20 mouse cellular contexts compared by ENCODE assay signal in the genomic region with DNA sequence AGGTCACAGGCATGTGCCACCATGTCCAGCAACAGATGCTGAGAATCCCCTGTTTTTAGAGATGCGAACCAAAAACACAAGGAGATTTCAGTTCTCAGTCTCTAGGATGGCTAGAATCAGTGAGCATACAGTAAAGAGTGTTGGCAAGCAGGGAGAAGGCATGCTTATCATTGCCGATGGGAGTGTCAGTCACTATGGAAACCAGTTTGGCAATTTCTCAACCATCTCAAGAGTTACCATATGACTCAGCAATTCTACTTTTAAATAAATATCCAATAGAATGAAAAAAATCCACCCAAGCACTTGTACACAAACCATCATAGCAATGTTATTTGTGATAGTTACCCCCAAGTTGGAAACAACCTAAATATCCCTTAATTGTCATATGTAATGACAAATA. TPM values are rescaled to one million over a fixed set of nuclear protein-coding genes. Genes with fewer than 3 reads are reported as not detected.
A peak's percentile ranks its signal among the peaks of the same experiment; 100 is the strongest.
DNase-seq lines count a peak whose midpoint lies in the region; ATAC-seq and TF ChIP-seq lines count a peak whose summit lies in the region.
"Had no signal": no experiment of that assay in that cellular context is flagged by ENCODE, and none has a peak within 500 bp of the region (broad histone marks: within the 10 kb centered on the region; RNA-seq: fewer than 3 reads in every experiment).

No protein-coding gene starts in this region.

- no peaks in the 10 kb centered on the region for H3K27me3 ChIP-seq in hindbrain, postnatal 0 days (ENCODE audit: insufficient read depth, low read length)
- H3K27me3 ChIP-seq in hindbrain, embryonic 13.5 days: no peaks in the 10 kb centered on the region
- H3K27me3 ChIP-seq: embryonic facial prominence, embryonic 15.5 days; hindbrain, embryonic 12.5 days; liver, embryonic 13.5 days; neural tube, embryonic 12.5 days had no signal

- WGBS in hindbrain, postnatal 0 days: 62% methylated on average over 2 of the region's 2 CpGs
- 86% methylated on average over 2 of the region's 2 CpGs for WGBS in hindbrain, embryonic 13.5 days

- TF ChIP-seq CTCF in hindbrain, postnatal 0 days (IDR thresholded peaks at IDR 0.05; ENCODE audit: low read depth): no peak

- H3K27ac ChIP-seq in hindbrain, postnatal 0 days: no peak overlapping the region
- H3K27ac ChIP-seq in hindbrain, embryonic 13.5 days: no peak overlapping the region
- H3K27ac ChIP-seq: embryonic facial prominence, embryonic 15.5 days; heart, adult 2 months; hindbrain, embryonic 12.5 days; liver, embryonic 13.5 days; neural tube, embryonic 12.5 days had no signal

- no peak overlapping the region for H3K4me2 ChIP-seq in hindbrain, postnatal 0 days (ENCODE audit: low read depth, low read length)
- no peak overlapping the region for H3K4me2 ChIP-seq in hindbrain, embryonic 13.5 days
- H3K4me2 ChIP-seq: embryonic facial prominence, embryonic 15.5 days; hindbrain, embryonic 12.5 days; liver, embryonic 13.5 days; neural tube, embryonic 12.5 days had no signal

- H3K4me3 ChIP-seq in hindbrain, postnatal 0 days (ENCODE audit: low read length): no peak overlapping the region
- H3K4me3 ChIP-seq in hindbrain, embryonic 13.5 days: no peak overlapping the region
- H3K4me3 ChIP-seq: embryonic facial prominence, embryonic 15.5 days; heart, adult 2 months; hindbrain, embryonic 12.5 days; liver, embryonic 13.5 days; neural tube, embryonic 12.5 days had no signal

- H3K9me3 ChIP-seq in hindbrain, postnatal 0 days (ENCODE audit: low read length): no peaks in the 10 kb centered on the region
- H3K9me3 ChIP-seq in hindbrain, embryonic 13.5 days: no peaks in the 10 kb centered on the region
- H3K9me3 ChIP-seq: embryonic facial prominence, embryonic 15.5 days; hindbrain, embryonic 12.5 days; liver, embryonic 13.5 days; neural tube, embryonic 12.5 days had no signal

- ATAC-seq in hindbrain, postnatal 0 days: no peak
- no peak for ATAC-seq in hindbrain, embryonic 13.5 days (ENCODE audit: low FRiP score)
- ATAC-seq: forebrain, embryonic 16.5 days; midbrain, embryonic 16.5 days; Patski had no signal

- H3K36me3 ChIP-seq in hindbrain, postnatal 0 days (ENCODE audit: insufficient read depth, low read length): no peaks in the 10 kb centered on the region
- H3K36me3 ChIP-seq in hindbrain, embryonic 13.5 days: no peaks in the 10 kb centered on the region
- H3K36me3 ChIP-seq: embryonic facial prominence, embryonic 15.5 days; hindbrain, embryonic 12.5 days; liver, embryonic 13.5 days; neural tube, embryonic 12.5 days had no signal

- H3K4me1 ChIP-seq in hindbrain, postnatal 0 days (ENCODE audit: insufficient read depth, low read length): no peaks in the 10 kb centered on the region
- H3K4me1 ChIP-seq in hindbrain, embryonic 13.5 days (replicated peaks): no peaks in the 10 kb centered on the region; the same call in 1 of the 2 replicates
- H3K4me1 ChIP-seq: embryonic facial prominence, embryonic 15.5 days; liver, embryonic 13.5 days; neural tube, embryonic 12.5 days had no signal

- DNase-seq in hindbrain, postnatal 0 days (ENCODE audit: low spot score): peak; percentile 36
- DNase-seq in lung, postnatal 36 days: peak; percentile 49
- no peak for DNase-seq in lung, postnatal 4 days
- DNase-seq in brain, adult 2 months (ENCODE audit: low read depth, low spot score): peak; percentile 77
- no peak for DNase-seq in kidney, postnatal 14 days
- DNase-seq in natural killer cell, adult 2 months (ENCODE audit: low spot score in 2 of 2): no peak
- DNase-seq: cerebellum, adult 2 months; heart, adult 2 months; kidney, adult 18-20 months; kidney, postnatal 36 days; liver, embryonic 13.5 days; right cerebral cortex, postnatal 14 days; thymus, postnatal 36 days had no signal

- no peak overlapping the region for H3K9ac ChIP-seq in hindbrain, postnatal 0 days (replicated peaks; ENCODE audit: low read length)
- no peak overlapping the region for H3K9ac ChIP-seq in hindbrain, embryonic 13.5 days
- H3K9ac ChIP-seq: embryonic facial prominence, embryonic 15.5 days; hindbrain, embryonic 12.5 days; liver, embryonic 13.5 days; neural tube, embryonic 12.5 days had no signal

RNA-seq across cellular contexts. Expression of a gene that starts 22.2 kb away (rescaled TPM):
- total RNA-seq in hindbrain, postnatal 0 days (2014; rRNA removed): 67.9 and 70.3 TPM in 2 replicates
- polyA plus RNA-seq in hindbrain, postnatal 0 days (2015; fragmentation: Nextera tagmentation; extraction: Ambion mirVana): 58.8 and 60.7 TPM in 2 replicates
- 74.3 and 85.3 TPM in 2 replicates for polyA plus RNA-seq in hindbrain, embryonic 13.5 days (2015; fragmentation: Nextera tagmentation; extraction: Ambion mirVana)

Comparison
In these comparisons a context has a peak if more than half of its experiments do, and no peak if none do; other contexts are left out.
1. DNase-seq: peak in hindbrain, postnatal 0 days (single experiment), lung, postnatal 36 days (single experiment) and brain, adult 2 months (single experiment); none in lung, postnatal 4 days (0 of 2), kidney, postnatal 14 days (single experiment) and natural killer cell, adult 2 months (0 of 2).